Comparison of ENCODE assay signal across 22 mouse cellular contexts in the genomic region with DNA sequence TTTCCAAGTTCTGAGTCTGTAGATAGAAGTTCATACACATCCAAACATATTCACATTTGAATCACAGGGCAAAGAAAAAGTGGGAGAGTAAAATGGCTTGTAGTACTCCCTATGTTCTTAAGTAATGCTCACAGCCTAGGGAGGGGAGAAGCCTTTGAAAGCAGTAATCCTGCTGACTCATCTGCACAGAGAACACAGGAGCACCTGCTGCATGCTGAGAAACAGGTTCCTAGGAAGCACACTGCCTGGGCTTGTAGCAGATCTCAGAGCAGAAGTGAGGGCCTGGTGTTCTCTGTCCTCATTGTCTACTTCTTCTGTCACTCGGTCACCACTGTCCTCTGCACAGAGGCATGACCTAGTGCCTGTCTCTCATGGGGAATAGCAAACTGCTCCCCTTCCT. TPM values are rescaled to one million over a fixed set of nuclear protein-coding genes. Genes with fewer than 3 reads are reported as not detected.
"Had no signal": no experiment of that assay in that cellular context is flagged by ENCODE, and none has a peak within 500 bp of the region (broad histone marks: within the 10 kb centered on the region; RNA-seq: fewer than 3 reads in every experiment).

No protein-coding gene starts in this region.

RNA-seq across cellular contexts. Expression of a gene that starts 34.3 kb away (rescaled TPM):
- total RNA-seq: megakaryocyte-erythroid progenitor cell, adult 5-6 weeks had no signal
- polyA plus RNA-seq: lung, embryonic 15.5 days; macrophage; midbrain, embryonic 10.5 days; midbrain, embryonic 12.5 days; midbrain, embryonic 14.5 days; midbrain, embryonic 16.5 days; myocyte; neural tube, embryonic 11.5 days; small intestine, adult 2 months; stomach, embryonic 14.5 days; testis, adult 2 months had no signal

RNA-seq across cellular contexts. Expression of a gene that starts 56.4 kb away (rescaled TPM):
- total RNA-seq: megakaryocyte progenitor cell, adult 5-6 weeks; megakaryocyte-erythroid progenitor cell, adult 5-6 weeks had no signal
- polyA plus RNA-seq: liver, embryonic 13.5 days; liver, embryonic 15.5 days; liver, postnatal 0 days; lung, adult 2 months; lung, embryonic 15.5 days; lung, postnatal 0 days; macrophage; midbrain, embryonic 10.5 days; midbrain, embryonic 12.5 days; midbrain, embryonic 14.5 days; midbrain, embryonic 16.5 days; myocyte; neural tube, embryonic 11.5 days; neural tube, embryonic 13.5 days; neural tube, embryonic 15.5 days; small intestine, adult 2 months; stomach, embryonic 14.5 days; thymus, adult 2 months; urinary bladder, adult 2 months had no signal
